Mouse (Mus musculus) embryonic fibroblast, embryonic 13.5 days (primary cell): ENCODE results near the gene P2ry12.

Experiments
- CTCF ChIP-seq: IDR thresholded peaks from 2 replicates; pipeline ENCODE4 v1.5.1; 2011; ENCODE audit warnings: mild to moderate bottlenecking, control low read depth, low read length, moderate library complexity, borderline replicate concordance; ENCODE audit not compliant: insufficient read depth
- POLR2A ChIP-seq: IDR thresholded peaks from 2 replicates; pipeline ENCODE4 v1.6.1; 2011; ENCODE audit warnings: low read depth, mild to moderate bottlenecking, control low read depth, low read length, moderate library complexity

- no peak for TF ChIP-seq CTCF
- no peak for TF ChIP-seq POLR2A
Observed at GRCm38 (mm10) chr3:59261709-59262472, 780 bp downstream of the P2ry12 start.
